Mouse (Mus musculus): Measurements from ENCODE around the gene Metap1d. TPM values are rescaled to one million over a fixed set of nuclear protein-coding genes. Genes with fewer than 3 reads are reported as not detected.

The Metap1d gene
- polyA plus RNA-seq, 1 experiment from 2014 or later: 27.4 TPM

GRCm38 (mm10) chr2:71528014-71528713 is 75.1 kb downstream of the Metap1d start, which contains the start of gene Dlx1:
Gene Dlx1 (plus strand): TSS chr2:71528113.
- Histone ChIP-seq H3K27me3 (replicated peaks) (peaks cover 98% of the 10 kb centered on the region), H3K4me3 (peak within 1 kb of the TSS; percentile 58), H3K4me2 (peak within 1 kb of the TSS; percentile 90), H3K27ac (replicated peaks) (no peak within 1 kb of the TSS), H3K9me3 (no peaks in the 10 kb centered on the region), H3K4me1 (peaks cover 27% of the 10 kb centered on the region), H3K9ac (peak within 1 kb of the TSS; percentile 51; the same call in 1 of the 2 replicates), H3K36me3 (no peaks in the 10 kb centered on the region)
- 3% methylated on average over 26 of the region's 26 CpGs for WGBS
- no peak for ATAC-seq (ENCODE audit: extremely low read depth, insufficient number of reproducible peaks, low FRiP score, low TSS enrichment)

GRCm38 (mm10) chr2:71528714-71529510 is 75.8 kb downstream of the Metap1d start:
- Histone ChIP-seq H3K9ac (peak overlapping the region; percentile 51), H3K36me3 (no peaks in the 10 kb centered on the region), H3K4me3 (peak overlapping the region; percentile 58), H3K27me3 (replicated peaks) (peaks cover 98% of the 10 kb centered on the region), H3K9me3 (no peaks in the 10 kb centered on the region), H3K4me2 (peak overlapping the region; percentile 90), H3K27ac (replicated peaks) (no peak overlapping the region), H3K4me1 (peaks cover 27% of the 10 kb centered on the region)
- WGBS: 2% methylated on average over 54 of the region's 57 CpGs
- ATAC-seq (ENCODE audit: extremely low read depth, insufficient number of reproducible peaks, low FRiP score, low TSS enrichment): no peak

GRCm38 (mm10) chr2:71529511-71530351 is 76.7 kb downstream of the Metap1d start:
- ATAC-seq (ENCODE audit: extremely low read depth, insufficient number of reproducible peaks, low FRiP score, low TSS enrichment): peak; percentile 75; the same call in 1 of the 2 replicates
- Histone ChIP-seq H3K9me3 (no peaks in the 10 kb centered on the region), H3K4me2 (peak overlapping the region; percentile 90), H3K4me3 (peak overlapping the region; percentile 58), H3K4me1 (peaks cover 27% of the 10 kb centered on the region), H3K27ac (replicated peaks) (no peak overlapping the region), H3K27me3 (replicated peaks) (peaks cover 99% of the 10 kb centered on the region), H3K36me3 (no peaks in the 10 kb centered on the region), H3K9ac (0 out of 2 replicates have a peak overlapping the region, but pooled peaks have one; percentile 51)
- under 1% methylated on average over 60 of the region's 60 CpGs for WGBS

- ATAC-seq (ENCODE audit: extremely low read depth, insufficient number of reproducible peaks, low FRiP score, low TSS enrichment): no peak
- WGBS: 1% methylated on average over 34 of the region's 34 CpGs
- peaks cover 97% of the 10 kb centered on the region for H3K27me3 ChIP-seq (replicated peaks)
- H3K4me2 ChIP-seq: peak overlapping the region; percentile 90
- no peak overlapping the region for H3K27ac ChIP-seq (replicated peaks)
- peaks cover 27% of the 10 kb centered on the region for H3K4me1 ChIP-seq
- no peaks in the 10 kb centered on the region for H3K36me3 ChIP-seq
- H3K4me3 ChIP-seq: peak overlapping the region; percentile 58
- H3K9me3 ChIP-seq: no peaks in the 10 kb centered on the region
- no peak overlapping the region for H3K9ac ChIP-seq
Measured at GRCm38 (mm10) chr2:71530391-71531123, 77.5 kb downstream of the Metap1d start.

- no peaks in the 10 kb centered on the region for H3K36me3 ChIP-seq
- H3K27me3 ChIP-seq (replicated peaks): peaks cover 96% of the 10 kb centered on the region
- no peak overlapping the region for H3K27ac ChIP-seq (replicated peaks)
- H3K9me3 ChIP-seq: no peaks in the 10 kb centered on the region
- no peak overlapping the region for H3K9ac ChIP-seq
- no peak overlapping the region for H3K4me2 ChIP-seq
- H3K4me3 ChIP-seq: peak overlapping the region; percentile 58
- H3K4me1 ChIP-seq: peaks cover 27% of the 10 kb centered on the region
- 1% methylated on average over 12 of the region's 12 CpGs for WGBS
- no peak for ATAC-seq (ENCODE audit: extremely low read depth, insufficient number of reproducible peaks, low FRiP score, low TSS enrichment)
Measured at GRCm38 (mm10) chr2:71531124-71531590, 78.1 kb downstream of the Metap1d start.

GRCm38 (mm10) chr2:71531990-71532970 is 79.2 kb downstream of the Metap1d start:
- H3K4me3 ChIP-seq: peak overlapping the region; percentile 9; the same call in 1 of the 2 replicates
- 1% methylated on average over 43 of the region's 43 CpGs for WGBS
- peaks cover 27% of the 10 kb centered on the region for H3K4me1 ChIP-seq
- peaks cover 96% of the 10 kb centered on the region for H3K27me3 ChIP-seq (replicated peaks)
- H3K9me3 ChIP-seq: no peaks in the 10 kb centered on the region
- H3K4me2 ChIP-seq: no peak overlapping the region
- no peaks in the 10 kb centered on the region for H3K36me3 ChIP-seq
- no peak for ATAC-seq (ENCODE audit: extremely low read depth, insufficient number of reproducible peaks, low FRiP score, low TSS enrichment)
- no peak overlapping the region for H3K9ac ChIP-seq
- H3K27ac ChIP-seq (replicated peaks): no peak overlapping the region

GRCm38 (mm10) chr2:71533094-71533493 is 80.0 kb downstream of the Metap1d start:
- no peak overlapping the region for H3K4me3 ChIP-seq
- WGBS: 10% methylated on average over 5 of the region's 5 CpGs
- no peak overlapping the region for H3K9ac ChIP-seq
- H3K27me3 ChIP-seq (replicated peaks): peaks cover 97% of the 10 kb centered on the region
- no peaks in the 10 kb centered on the region for H3K36me3 ChIP-seq
- no peak for ATAC-seq (ENCODE audit: extremely low read depth, insufficient number of reproducible peaks, low FRiP score, low TSS enrichment)
- H3K9me3 ChIP-seq: no peaks in the 10 kb centered on the region
- peaks cover 26% of the 10 kb centered on the region for H3K4me1 ChIP-seq
- H3K4me2 ChIP-seq: no peak overlapping the region
- no peak overlapping the region for H3K27ac ChIP-seq (replicated peaks)

GRCm38 (mm10) chr2:71534242-71535052 is 81.4 kb downstream of the Metap1d start:
- H3K4me1 ChIP-seq: peaks cover 21% of the 10 kb centered on the region
- ATAC-seq (ENCODE audit: extremely low read depth, insufficient number of reproducible peaks, low FRiP score, low TSS enrichment): no peak
- H3K4me2 ChIP-seq: no peak overlapping the region
- 2% methylated on average over 20 of the region's 20 CpGs for WGBS
- H3K9me3 ChIP-seq: no peaks in the 10 kb centered on the region
- no peak overlapping the region for H3K9ac ChIP-seq
- H3K27ac ChIP-seq (replicated peaks): no peak overlapping the region
- H3K27me3 ChIP-seq (replicated peaks): peaks cover 97% of the 10 kb centered on the region
- no peak overlapping the region for H3K4me3 ChIP-seq
- no peaks in the 10 kb centered on the region for H3K36me3 ChIP-seq

Measured in heart, embryonic 13.5 days (tissue).